Mouse (Mus musculus) E14TG2a.4 (cell line): ENCODE data around the gene Sap25.
A peak's percentile ranks its signal among the peaks of the same experiment; 100 is the strongest.

ENCODE experiments used
- H3K27me3 ChIP-seq: 2 replicates; pipeline ENCODE4 v1.6.1; 2014; ENCODE audit warnings: low read length, control low read depth; ENCODE audit not compliant: insufficient read depth
- H3K36me3 ChIP-seq: 2 replicates; pipeline ENCODE4 v1.6.1; 2014; ENCODE audit warnings: low read length, control low read depth; ENCODE audit not compliant: insufficient read depth
- H3K4me1 ChIP-seq: replicated peaks from 2 replicates; pipeline ENCODE4 v1.6.1; 2014; ENCODE audit warnings: low read depth, low read length, control low read depth
- H3K4me3 ChIP-seq: replicated peaks from 2 replicates; pipeline ENCODE4 v1.5.1; 2014; ENCODE audit warnings: mild to moderate bottlenecking, low read length
- H3K9me3 ChIP-seq: 2 replicates; pipeline ENCODE4 v1.6.1; 2014; ENCODE audit warnings: low read length, control low read depth
- CTCF ChIP-seq: conservative IDR thresholded peaks from 2 replicates; pipeline ENCODE4 v1.5.1; 2014; ENCODE audit warnings: low read length
- NANOG ChIP-seq: IDR thresholded peaks from 2 replicates; pipeline ENCODE4 v1.6.1; 2014; ENCODE audit warnings: borderline replicate concordance, low read length, mixed read lengths
- POU5F1 ChIP-seq: IDR thresholded peaks from 2 replicates; pipeline ENCODE4 v1.6.1; 2014; ENCODE audit warnings: low read length, borderline replicate concordance

Gene Sap25

DNA sequence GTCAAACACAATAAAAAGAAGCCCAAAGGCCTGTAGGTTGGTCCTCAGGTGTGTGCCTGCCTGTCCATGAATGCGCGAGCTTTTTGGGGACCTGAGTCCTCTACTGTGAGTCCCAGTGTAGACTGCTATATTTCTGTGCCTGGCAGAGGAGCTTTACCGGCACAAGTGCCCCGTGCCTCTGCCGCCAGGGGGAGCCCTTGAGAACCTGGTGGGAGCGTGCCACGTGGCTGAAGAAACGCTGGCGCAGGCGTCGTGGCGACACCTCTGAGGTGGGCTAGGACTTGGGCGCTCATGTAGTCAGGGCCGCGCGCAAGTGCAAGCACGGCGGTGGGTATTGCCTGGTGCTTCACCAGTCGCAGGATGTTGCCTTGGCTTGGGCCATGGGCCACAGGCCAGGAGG lies at the start of gene Sap25:
Gene Sap25, plus strand, starts transcription at position 281 of the 400 bp plus-strand sequence.
- TF ChIP-seq POU5F1 (no peak), NANOG (no peak), CTCF (peak; percentile 78)
- Histone ChIP-seq H3K36me3 (peaks cover 68% of the 10 kb centered on the region), H3K27me3 (peaks cover 27% of the 10 kb centered on the region), H3K4me3 (peak within 1 kb of the TSS; percentile 67), H3K9me3 (no peaks in the 10 kb centered on the region), H3K4me1 (peaks cover 99% of the 10 kb centered on the region)

DNA sequence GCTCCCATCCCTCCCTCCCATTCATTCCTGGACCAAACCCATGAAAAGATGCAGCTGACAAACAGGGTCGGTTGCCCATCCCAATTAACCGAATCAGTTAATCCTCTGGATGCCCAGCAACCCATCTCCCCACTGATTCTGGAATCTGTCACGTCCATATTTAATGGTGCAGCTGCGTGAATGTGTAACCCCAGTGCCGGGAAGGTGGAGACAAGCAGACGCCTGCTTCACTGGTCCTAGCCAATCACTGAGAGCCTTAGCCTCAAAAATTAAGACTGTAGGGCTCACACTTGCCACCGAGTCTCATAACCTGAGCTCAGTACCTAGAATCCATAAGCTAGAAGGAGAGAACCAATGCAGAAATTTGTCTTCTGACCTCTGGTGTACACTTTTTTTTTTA lies 45.2 kb upstream of the Sap25 start:
- Histone ChIP-seq H3K36me3 (peaks cover 13% of the 10 kb centered on the region), H3K27me3 (no peaks in the 10 kb centered on the region)
- TF ChIP-seq CTCF, result no peak
- TF ChIP-seq NANOG, result no peak
- no peak for TF ChIP-seq POU5F1

DNA sequence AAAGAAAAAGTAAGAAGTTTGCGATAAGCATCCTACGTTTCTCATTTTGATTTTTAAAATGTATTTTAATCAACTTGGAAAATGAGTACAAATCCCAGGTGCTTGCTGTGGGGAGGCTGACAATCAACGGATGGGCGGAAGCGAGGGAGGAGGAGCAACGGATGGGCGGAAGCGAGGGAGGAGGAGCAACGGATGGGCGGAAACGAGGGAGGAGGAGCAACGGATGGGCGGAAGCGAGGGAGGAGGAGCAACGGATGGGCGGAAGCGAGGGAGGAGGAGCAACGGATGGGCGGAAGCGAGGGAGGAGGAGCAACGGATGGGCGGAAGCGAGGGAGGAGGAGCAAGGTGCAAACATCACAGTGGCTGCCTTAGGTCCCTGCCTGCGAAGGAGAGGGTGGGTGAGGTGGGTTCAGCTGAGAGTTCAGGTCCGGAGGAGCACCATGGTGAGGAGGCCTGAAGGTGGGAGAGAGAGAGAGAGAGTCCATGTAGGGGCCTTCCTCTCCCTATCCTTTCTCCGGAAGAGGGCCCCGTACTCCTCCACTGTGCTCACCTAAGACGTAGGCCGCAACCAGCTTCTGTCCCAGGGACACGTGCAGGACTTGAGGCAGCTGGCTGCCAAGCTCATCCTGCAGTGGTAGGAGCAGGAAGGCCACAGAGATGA lies 44.4 kb upstream of the Sap25 start:
- H3K36me3 ChIP-seq, result peaks cover 13% of the 10 kb centered on the region
- H3K4me3 ChIP-seq, result peak overlapping the region; percentile 95
- no peaks in the 10 kb centered on the region for H3K9me3 ChIP-seq
- H3K27me3 ChIP-seq, result no peaks in the 10 kb centered on the region
- TF ChIP-seq NANOG, result no peak
- TF ChIP-seq CTCF, result no peak
- no peak for TF ChIP-seq POU5F1
- peaks cover 47% of the 10 kb centered on the region for H3K4me1 ChIP-seq

More for the DNA sequence above, 45.2 kb upstream of the Sap25 start:
- Histone ChIP-seq H3K9me3 (no peaks in the 10 kb centered on the region), H3K4me1 (peaks cover 47% of the 10 kb centered on the region), H3K4me3 (0 out of 2 replicates have a peak overlapping the region, but pooled peaks have one; percentile 95)

DNA sequence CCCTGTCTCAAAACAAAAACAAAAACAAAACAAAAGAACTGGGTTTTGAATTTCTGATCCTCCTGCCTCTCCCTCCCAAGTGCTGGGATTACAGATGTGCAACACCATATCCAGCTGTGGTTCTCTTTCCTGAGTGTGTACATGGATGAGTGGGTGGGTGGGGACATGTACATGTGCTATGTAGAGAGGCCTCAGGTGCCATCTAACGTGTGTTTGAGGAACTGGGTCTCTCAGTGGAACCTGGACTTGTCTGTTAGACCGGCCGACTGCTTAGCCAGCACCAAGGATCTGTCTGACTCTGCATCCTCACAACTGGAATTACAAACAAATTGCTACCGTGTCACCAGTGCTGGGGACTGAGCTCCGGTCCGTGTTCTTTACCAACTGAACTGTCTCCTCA lies 43.5 kb upstream of the Sap25 start:
- H3K4me1 ChIP-seq, result peaks cover 51% of the 10 kb centered on the region
- H3K27me3 ChIP-seq, result no peaks in the 10 kb centered on the region
- TF ChIP-seq NANOG (no peak), CTCF (no peak), POU5F1 (no peak)
- peak overlapping the region; percentile 95 for H3K4me3 ChIP-seq
- H3K9me3 ChIP-seq, result no peaks in the 10 kb centered on the region
- H3K36me3 ChIP-seq, result peaks cover 13% of the 10 kb centered on the region

DNA sequence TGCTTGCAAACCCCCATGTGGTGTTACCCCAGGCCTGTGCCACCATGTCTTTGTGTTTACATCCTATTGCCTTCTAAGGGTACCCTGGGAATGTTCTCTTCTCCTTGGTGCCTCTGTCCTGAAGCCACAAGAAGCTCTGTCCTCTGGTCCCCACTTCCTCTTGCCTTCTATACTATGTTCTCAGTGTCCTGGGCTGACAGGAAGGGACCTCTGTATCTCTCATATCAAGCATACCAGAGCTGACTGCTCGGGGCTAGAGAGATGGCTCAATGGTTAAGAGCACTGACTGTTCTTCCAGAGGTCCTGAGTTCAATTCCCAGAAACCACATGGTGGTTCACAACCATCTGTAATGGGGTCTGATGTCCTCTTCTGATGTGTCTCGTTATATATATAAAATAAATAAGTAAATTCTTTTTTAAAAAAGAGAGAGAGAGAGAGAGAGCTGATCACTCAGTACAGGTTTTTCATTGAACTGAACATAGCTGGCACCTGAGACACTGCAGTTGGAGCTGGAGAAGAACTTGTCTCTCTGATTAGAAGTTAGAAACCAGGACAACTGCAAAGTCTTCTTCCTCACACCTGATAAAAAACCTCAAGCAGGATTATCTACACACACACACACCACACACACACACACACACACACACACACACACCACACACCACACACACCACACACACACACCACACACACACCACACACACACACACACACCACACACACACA lies 42.9 kb upstream of the Sap25 start:
- TF ChIP-seq NANOG (no peak), POU5F1 (no peak), CTCF (no peak)
- no peaks in the 10 kb centered on the region for H3K27me3 ChIP-seq
- H3K36me3 ChIP-seq, result peaks cover 16% of the 10 kb centered on the region
- no peaks in the 10 kb centered on the region for H3K9me3 ChIP-seq
- peak overlapping the region; percentile 95; the same call in 1 of the 2 replicates for H3K4me3 ChIP-seq
- H3K4me1 ChIP-seq, result peaks cover 58% of the 10 kb centered on the region

DNA sequence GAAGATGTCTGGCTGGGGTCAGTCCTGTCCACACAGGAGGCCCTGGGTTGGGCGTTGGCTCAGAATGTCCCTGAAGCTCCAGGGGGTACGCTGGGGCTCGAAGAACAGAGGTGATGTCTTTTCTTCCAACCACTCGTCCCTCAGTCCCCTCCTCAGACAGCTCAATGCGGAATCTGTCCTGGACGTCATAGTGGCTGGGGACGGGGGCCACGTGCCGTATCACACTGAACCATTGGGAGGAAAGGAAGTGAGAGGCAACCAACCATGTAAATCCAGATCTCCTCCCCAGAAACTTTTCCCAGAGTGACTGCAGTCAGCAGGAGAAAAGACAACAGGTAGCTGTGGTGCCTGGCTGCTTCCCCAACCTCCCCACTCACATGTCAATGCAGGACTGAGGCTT lies 41.5 kb upstream of the Sap25 start:
- Histone ChIP-seq H3K4me3 (peak overlapping the region; percentile 90), H3K4me1 (peaks cover 65% of the 10 kb centered on the region), H3K36me3 (peaks cover 27% of the 10 kb centered on the region), H3K27me3 (no peaks in the 10 kb centered on the region), H3K9me3 (no peaks in the 10 kb centered on the region)
- TF ChIP-seq NANOG (no peak), POU5F1 (no peak), CTCF (no peak)

DNA sequence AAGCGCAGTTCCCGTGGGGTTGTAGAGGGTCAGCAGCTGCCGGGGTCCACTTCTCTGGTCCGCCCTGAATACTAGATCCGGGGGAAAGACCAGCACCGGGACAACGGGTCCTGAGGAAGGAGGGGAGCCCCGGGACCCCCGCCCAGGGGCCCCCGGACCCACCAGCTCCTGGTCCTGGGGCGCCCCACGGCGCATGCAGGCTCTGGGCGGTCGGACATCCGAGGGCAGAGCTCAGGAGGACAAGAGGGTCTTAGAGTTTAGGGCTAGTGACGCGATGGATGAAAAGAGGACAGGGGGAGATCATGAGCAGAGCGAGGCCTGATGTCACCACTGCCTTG lies 40.9 kb upstream of the Sap25 start:
- Histone ChIP-seq H3K4me3 (peak overlapping the region; percentile 90), H3K27me3 (no peaks in the 10 kb centered on the region), H3K36me3 (peaks cover 33% of the 10 kb centered on the region), H3K4me1 (peaks cover 64% of the 10 kb centered on the region), H3K9me3 (no peaks in the 10 kb centered on the region)
- TF ChIP-seq POU5F1 (no peak), CTCF (no peak), NANOG (no peak)

DNA sequence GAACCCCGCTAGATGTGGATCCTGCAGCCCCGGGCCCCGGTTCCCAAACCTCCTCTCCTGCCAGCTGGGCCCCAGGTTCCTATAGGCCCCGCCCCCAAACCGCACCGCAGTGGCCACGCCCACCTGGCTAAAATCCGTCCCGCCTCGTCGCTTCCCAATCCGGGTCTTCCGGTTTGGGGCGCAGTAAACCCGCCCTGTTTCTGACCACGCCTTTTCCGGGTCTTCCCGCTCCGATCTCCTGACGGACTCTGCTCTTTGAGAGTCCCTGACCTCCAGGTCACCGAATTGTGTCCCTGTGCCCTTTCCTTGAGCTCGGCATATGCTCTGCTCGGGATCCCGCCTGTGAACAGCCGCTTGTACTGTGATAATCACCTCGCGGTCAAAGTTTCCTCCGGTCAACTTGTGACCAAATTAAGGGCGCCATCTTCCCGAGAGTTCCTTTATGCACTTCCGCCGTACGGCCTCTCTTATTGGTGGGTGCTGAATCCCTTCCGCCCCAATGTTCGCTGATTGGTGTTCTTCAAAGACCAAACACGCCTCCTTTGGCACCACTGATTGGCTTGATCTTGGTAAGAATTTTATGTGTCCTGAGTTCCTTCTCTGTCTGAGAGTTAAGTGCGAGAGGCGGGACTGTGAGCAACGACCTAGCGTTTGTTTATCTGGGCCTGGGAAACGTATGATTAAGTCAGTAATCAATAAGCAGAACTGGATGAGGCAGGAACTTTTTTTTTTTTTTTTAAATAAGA lies 40.3 kb upstream of the Sap25 start, which contains the start of gene Mospd3:
Gene Mospd3, minus strand, starts transcription at position 440 of the 746 bp plus-strand sequence.
- Histone ChIP-seq H3K4me1 (peaks cover 63% of the 10 kb centered on the region), H3K9me3 (no peaks in the 10 kb centered on the region), H3K36me3 (peaks cover 39% of the 10 kb centered on the region), H3K4me3 (peak within 1 kb of the TSS; percentile 90), H3K27me3 (no peaks in the 10 kb centered on the region)
- TF ChIP-seq CTCF, result no peak
- no peak for TF ChIP-seq POU5F1
- TF ChIP-seq NANOG, result no peak
